Mouse (Mus musculus): ENCODE data around the gene Gm28230. TPM values are rescaled to one million over a fixed set of nuclear protein-coding genes. Genes with fewer than 3 reads are reported as not detected.

The Gm28230 gene
- polyA plus RNA-seq, 2 experiments, result 0.18 to 5.0 TPM

DNA sequence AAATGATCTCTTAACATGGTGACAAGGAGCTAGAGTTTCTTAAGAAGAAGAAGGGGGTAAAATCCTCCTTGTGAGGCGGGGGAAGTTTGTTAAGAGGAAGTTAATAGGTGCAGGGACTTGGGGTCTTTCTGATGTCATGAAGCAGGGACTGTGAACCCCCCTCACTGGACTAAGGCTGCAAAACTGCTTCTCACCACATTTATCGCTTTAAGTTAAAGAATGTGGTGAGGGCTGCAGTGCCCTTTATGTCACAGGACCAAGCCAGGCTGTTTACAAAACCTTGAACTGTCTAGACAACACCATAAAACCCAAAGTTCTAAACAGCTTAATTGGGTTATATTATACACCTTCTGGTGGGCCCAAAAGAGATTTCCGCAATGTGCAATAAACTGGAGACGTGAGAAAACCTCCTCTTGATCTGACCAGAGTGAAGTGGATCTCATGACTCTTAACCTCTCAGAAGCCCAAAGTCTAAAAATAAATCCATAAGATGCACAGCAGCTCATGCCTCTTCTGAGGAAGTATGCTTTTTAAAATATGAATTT lies 41.4 kb upstream of the Gm28230 start:
- Histone ChIP-seq H3K4me3 (replicated peaks; ENCODE audit: low read length) (peak overlapping the region; percentile 74), H3K9ac (ENCODE audit: low read depth, low read length, severe bottlenecking) (peak overlapping the region; percentile 99), H3K27me3 (ENCODE audit: control insufficient read depth, insufficient read depth, low read length) (peaks cover 26% of the 10 kb centered on the region), H3K4me2 (replicated peaks; ENCODE audit: low read depth, low read length, severe bottlenecking) (peak overlapping the region; percentile 96), H3K36me3 (ENCODE audit: control insufficient read depth, insufficient read depth, low read length) (peaks cover 23% of the 10 kb centered on the region), H3K4me1 (ENCODE audit: control insufficient read depth, insufficient read depth, low read length) (0 out of 2 replicates have a peak, but pooled peaks cover 3% of the 10 kb centered on the region), H3K9me3 (ENCODE audit: control insufficient read depth, low read length) (no peaks in the 10 kb centered on the region), H3K27ac (replicated peaks; ENCODE audit: low read depth, low read length) (peak overlapping the region; percentile 97)
- ATAC-seq (ENCODE audit: low FRiP score, low read depth) (no peak), DNase-seq (ENCODE audit: low spot score) (no peak)
- no peak for TF ChIP-seq POLR2A (IDR thresholded peaks at IDR 0.05; ENCODE audit: borderline replicate concordance, extremely low read depth, insufficient read depth, insufficient read length)
- 15% methylated on average over 4 of the region's 4 CpGs for WGBS

DNA sequence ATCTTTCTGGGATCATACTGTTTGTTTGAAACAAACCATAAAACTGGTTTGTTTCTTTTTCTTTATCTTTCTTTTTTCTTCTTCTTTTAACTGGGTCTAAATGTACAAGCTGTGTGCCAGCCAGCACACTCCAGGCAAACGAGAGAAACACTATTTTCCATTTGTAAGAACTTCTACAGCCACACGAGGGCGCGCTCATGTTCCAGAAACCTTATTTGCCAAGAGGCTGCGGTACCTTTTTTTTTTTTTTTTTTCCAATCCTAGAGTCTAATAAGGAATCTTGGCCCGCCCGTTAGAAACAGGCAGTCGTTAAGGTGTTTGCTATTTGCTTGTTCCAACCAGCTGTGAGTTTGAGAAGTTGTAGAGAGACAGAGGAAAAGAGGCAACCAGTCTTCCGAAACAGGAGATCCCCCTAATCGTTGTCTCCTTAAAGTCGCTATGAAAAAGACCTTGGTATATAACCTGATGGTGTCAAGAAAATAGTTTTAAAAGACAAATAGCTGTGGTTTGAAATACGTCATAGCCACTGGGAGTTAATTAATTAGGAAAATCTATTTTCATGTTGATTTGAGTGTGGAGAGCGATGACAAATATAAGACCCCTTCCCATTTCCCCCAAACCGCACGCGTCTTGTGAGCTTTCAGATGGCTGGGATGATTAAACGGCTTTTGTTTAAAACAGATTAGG lies 40.1 kb upstream of the Gm28230 start:
- DNase-seq (ENCODE audit: low spot score) (peak; percentile 94), ATAC-seq (ENCODE audit: low FRiP score, low read depth) (no peak)
- Histone ChIP-seq H3K9me3 (ENCODE audit: control insufficient read depth, low read length) (no peaks in the 10 kb centered on the region), H3K4me3 (replicated peaks; ENCODE audit: low read length) (peak overlapping the region; percentile 74), H3K36me3 (ENCODE audit: control insufficient read depth, insufficient read depth, low read length) (peaks cover 23% of the 10 kb centered on the region), H3K4me2 (replicated peaks; ENCODE audit: low read depth, low read length, severe bottlenecking) (peak overlapping the region; percentile 96), H3K27me3 (ENCODE audit: control insufficient read depth, insufficient read depth, low read length) (peaks cover 31% of the 10 kb centered on the region), H3K27ac (replicated peaks; ENCODE audit: low read depth, low read length) (peak overlapping the region; percentile 88), H3K9ac (ENCODE audit: low read depth, low read length, severe bottlenecking) (peak overlapping the region; percentile 91), H3K4me1 (ENCODE audit: control insufficient read depth, insufficient read depth, low read length) (peaks cover 6% of the 10 kb centered on the region; the same call in 1 of the 2 replicates)
- TF ChIP-seq POLR2A (IDR thresholded peaks at IDR 0.05; ENCODE audit: borderline replicate concordance, extremely low read depth, insufficient read depth, insufficient read length), result no peak
- 5% methylated on average over 17 of the region's 17 CpGs for WGBS

DNA sequence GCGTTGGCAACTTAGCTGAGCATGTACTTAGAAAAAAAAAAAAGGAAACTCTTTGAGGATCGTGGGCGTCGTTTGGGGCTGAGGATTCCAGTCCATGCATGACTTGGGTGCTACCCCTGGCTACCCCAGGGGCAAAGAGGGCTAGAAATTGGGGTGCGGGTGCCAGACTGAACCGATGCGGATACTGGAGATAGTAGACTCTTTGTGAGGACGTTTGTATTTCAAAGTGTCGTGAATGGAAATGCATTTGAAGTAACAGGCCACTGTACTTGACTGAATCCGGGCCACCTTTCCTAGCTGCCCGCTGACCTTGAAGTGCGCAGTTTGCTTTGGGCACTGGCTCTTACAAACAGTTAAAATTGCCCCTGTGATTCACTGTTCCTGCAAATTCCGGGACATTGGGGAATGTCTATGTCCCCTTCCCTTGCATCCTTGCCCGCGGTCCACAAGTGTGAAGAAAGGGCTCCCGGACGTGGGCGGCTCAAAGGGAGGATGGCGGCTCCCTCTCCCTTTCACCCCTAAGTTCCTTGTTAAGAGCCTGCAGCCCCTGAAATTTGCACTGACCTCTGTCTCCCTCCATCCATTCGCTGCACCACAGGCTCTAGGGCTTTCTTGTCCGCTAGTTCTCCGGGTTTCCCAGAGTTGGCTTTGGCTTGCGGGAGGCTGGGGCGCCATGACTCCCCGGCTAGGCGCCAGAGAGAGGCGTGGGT lies 39.4 kb upstream of the Gm28230 start:
- no peak for DNase-seq (ENCODE audit: low spot score)
- Histone ChIP-seq H3K27ac (replicated peaks; ENCODE audit: low read depth, low read length) (peak overlapping the region; percentile 88), H3K9ac (ENCODE audit: low read depth, low read length, severe bottlenecking) (peak overlapping the region; percentile 91), H3K4me3 (replicated peaks; ENCODE audit: low read length) (peak overlapping the region; percentile 74), H3K4me1 (ENCODE audit: control insufficient read depth, insufficient read depth, low read length) (peaks cover 9% of the 10 kb centered on the region; the same call in 1 of the 2 replicates), H3K27me3 (ENCODE audit: control insufficient read depth, insufficient read depth, low read length) (peaks cover 26% of the 10 kb centered on the region), H3K9me3 (ENCODE audit: control insufficient read depth, low read length) (no peaks in the 10 kb centered on the region), H3K4me2 (replicated peaks; ENCODE audit: low read depth, low read length, severe bottlenecking) (peak overlapping the region; percentile 96), H3K36me3 (ENCODE audit: control insufficient read depth, insufficient read depth, low read length) (peaks cover 27% of the 10 kb centered on the region)
- WGBS, result under 1% methylated on average over 27 of the region's 27 CpGs
- ATAC-seq (ENCODE audit: low FRiP score, low read depth), result no peak
- no peak for TF ChIP-seq POLR2A (IDR thresholded peaks at IDR 0.05; ENCODE audit: borderline replicate concordance, extremely low read depth, insufficient read depth, insufficient read length)

DNA sequence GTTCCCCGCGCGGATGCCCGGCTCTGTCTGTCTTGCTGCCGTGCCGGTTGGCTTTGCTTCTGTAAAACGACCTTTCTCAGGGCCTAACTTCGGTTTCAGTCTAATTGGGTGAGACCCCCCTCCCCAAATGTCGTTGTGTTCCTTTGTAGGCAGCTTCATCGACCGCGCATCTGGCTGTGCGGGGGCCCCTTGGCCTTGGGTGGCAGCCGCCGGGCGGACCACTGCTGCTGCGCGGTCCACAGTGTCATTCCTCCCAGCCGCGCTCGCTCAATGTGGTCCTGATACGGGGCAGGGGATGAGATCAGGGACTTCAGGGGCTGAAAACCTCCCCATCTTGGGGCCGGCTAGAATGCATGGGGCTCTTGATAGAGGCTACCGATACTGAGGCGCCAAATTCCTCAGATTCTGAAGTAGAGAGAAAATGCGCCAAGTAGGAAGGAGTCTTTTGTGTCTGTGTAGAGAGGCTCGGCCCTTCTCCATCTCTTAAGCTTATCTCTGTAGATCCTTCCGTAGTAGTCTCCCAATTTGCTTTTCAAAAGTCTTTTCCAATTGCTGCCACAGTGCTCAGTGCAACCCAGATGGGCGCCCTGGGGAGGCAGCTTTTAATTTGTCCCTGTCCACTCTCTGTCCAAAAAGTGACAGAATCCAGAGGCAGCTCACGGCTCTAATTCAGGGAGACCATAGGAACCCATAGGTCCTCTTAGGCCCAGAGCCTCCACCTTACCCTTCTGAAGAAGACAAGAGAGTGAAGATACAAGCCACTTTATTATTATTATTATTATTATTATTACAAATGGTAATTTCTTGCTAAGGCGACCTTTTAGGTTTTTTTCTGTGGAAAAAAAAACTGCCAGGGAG lies 38.6 kb upstream of the Gm28230 start:
- Histone ChIP-seq H3K27me3 (ENCODE audit: control insufficient read depth, insufficient read depth, low read length) (peaks cover 24% of the 10 kb centered on the region), H3K9me3 (ENCODE audit: control insufficient read depth, low read length) (no peaks in the 10 kb centered on the region), H3K4me1 (ENCODE audit: control insufficient read depth, insufficient read depth, low read length) (peaks cover 15% of the 10 kb centered on the region; the same call in 1 of the 2 replicates), H3K27ac (replicated peaks; ENCODE audit: low read depth, low read length) (peak overlapping the region; percentile 88), H3K36me3 (ENCODE audit: control insufficient read depth, insufficient read depth, low read length) (peaks cover 33% of the 10 kb centered on the region), H3K9ac (ENCODE audit: low read depth, low read length, severe bottlenecking) (peak overlapping the region; percentile 91), H3K4me3 (replicated peaks; ENCODE audit: low read length) (peak overlapping the region; percentile 74), H3K4me2 (replicated peaks; ENCODE audit: low read depth, low read length, severe bottlenecking) (peak overlapping the region; percentile 96)
- 4% methylated on average over 31 of the region's 31 CpGs for WGBS
- no peak for ATAC-seq (ENCODE audit: low FRiP score, low read depth)
- 0 out of 2 replicates have a peak, but pooled peaks have one; percentile 11 for TF ChIP-seq POLR2A (IDR thresholded peaks at IDR 0.05; ENCODE audit: borderline replicate concordance, extremely low read depth, insufficient read depth, insufficient read length)
- DNase-seq (ENCODE audit: low spot score), result no peak

Data from limb, embryonic 14.5 days (tissue).